Mouse (Mus musculus) liver, embryonic 14.5 days (tissue): ENCODE measurements at regions not wholly inside any gene's neighbourhood (a gene's known extent, or its start where the extent isn't known, plus 50 kb on each side); places are given as distances from the start of the nearest gene placed in this dataset.

ENCODE experiments used
- CTCF ChIP-seq: IDR thresholded peaks from 2 replicates; pipeline ENCODE4 v1.5.1; 2016; ENCODE audit warnings: antibody characterized with exemption, low read depth, control low read depth
- EP300 ChIP-seq: IDR thresholded peaks from 2 replicates; pipeline ENCODE4 v1.6.1; 2016; ENCODE audit warnings: antibody characterized with exemption, low read depth

GRCm38 (mm10) chr10:87717156-87717555, 140.9 kb upstream of the Igf1 start:
- TF ChIP-seq CTCF: no peak
- TF ChIP-seq EP300: no peak
